Mouse (Mus musculus) spleen, embryonic (tissue): ENCODE results near the gene Des.

ENCODE experiments used
- CTCF ChIA-PET: fragments of 350-600 bp; sonication (Branson Sonifier 250); formaldehyde crosslinking; loops from one replicate; lab custom pipeline; 2022; lab: Charles Lee

Gene Des

DNA sequence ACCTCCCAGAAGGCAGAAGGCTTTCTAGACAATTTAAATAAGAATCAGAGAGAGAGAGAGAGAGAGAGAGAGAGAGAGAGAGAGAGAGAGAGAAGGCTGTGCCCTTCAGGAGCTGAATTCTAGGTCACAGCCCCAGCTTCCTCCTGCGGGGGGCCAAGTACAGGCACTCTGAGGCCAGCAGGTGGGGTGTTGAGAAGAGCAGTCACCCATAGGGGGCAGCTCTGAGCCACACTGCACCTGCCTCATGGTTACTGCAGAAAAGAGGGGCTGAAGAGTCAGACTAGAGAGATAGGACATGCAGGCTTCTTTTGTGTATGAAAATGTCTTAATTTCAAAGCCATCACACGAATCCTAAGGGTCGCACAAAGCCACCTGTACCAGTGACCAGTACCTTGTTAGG, 53.6 kb downstream of the Des start:
- CTCF ChIA-PET: no interaction called here
